Mouse (Mus musculus) cerebellum, postnatal 10 days (tissue): ENCODE measurements at regions not wholly inside any gene's neighbourhood (a gene's known extent, or its start where the extent isn't known, plus 50 kb on each side); places are given as distances from the start of the nearest gene placed in this dataset.
A peak's percentile ranks its signal among the peaks of the same experiment; 100 is the strongest.

ENCODE experiments used
- DNase-seq, 2 experiments: peaks; one replicate each; pipeline ENCODE4 v3.0.0; 2021; ENCODE audit warnings: mixed read lengths in 2 of 2

DNA sequence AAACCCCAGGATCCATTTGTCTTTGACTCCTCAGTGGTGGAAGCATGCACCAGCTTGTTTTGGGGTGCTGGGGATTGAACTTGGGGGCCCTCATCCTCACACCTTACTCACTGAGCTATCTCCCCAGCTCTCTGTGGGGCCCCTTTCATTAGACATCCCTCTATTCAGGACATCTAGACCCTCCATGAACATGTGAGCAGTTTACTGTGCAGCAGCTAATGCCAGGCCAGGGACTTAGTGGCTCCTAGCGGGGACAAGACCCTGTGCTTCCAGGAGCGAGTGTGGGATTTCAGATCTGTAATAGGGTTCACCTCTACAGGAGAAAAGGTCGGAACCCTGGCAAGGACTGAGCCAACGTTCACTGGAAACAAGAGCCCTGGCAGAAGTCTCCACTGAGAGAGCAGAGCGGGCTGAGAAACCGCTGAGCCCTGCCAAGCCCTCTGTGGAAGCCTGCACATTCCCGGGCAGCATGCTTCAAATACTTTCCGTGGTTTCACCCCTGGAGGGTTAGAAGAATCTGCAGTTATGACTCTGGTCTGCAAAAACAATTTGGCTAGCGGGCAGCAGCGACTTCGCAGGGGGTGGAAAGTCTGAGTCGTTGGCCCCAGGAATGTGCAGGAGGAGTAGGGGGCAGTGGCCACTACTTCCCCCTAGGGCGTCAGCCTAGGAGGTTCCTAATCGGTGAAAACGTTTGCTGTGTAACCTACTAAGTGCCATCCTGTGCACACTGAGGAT is 125.6 kb downstream of the Smad6 start:
- peak in 1 of 2 experiments; percentile 34 for DNase-seq

DNA sequence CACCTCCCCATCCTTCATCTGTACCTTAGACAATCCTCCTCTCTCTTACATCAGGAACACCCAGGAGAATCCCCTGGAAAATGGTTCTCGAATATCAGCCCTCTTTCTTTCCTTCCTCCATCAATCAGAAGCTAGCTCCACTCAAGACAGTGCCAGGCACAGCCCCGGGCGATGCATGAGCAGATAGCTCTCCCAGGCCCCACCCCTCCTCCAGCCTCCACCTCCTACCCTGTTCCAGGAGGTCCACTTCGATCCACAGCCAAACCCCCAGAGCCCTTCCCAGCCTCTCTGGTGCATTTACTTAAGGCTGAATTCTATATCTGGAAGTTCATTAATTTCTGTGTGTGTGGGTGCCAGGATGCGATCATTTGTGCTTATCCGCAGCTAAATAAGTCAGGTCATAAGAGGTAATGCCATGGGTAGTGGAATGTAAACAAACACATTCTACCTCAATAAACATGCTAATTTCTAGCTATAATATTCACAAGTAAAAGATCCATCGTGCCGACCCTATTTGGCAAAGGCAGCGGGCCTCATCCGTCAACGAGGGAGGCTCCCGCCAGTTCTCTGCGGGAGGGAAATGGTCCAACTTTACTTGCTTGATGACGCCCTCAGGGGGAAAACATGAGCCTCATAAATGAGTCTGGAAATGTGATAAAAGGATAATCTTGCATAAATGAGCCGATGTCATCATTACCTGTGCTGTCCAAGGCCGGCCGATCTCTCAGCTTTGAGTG is 129.5 kb downstream of the Smad6 start:
- peak in 1 of 2 experiments; percentile 32 for DNase-seq

GRCm38 (mm10) chr9:63890717-63891116 is 131.1 kb downstream of the Smad6 start:
- DNase-seq = no peak

- DNase-seq = peak in 1 of 2 experiments; percentile 29
Measured at GRCm38 (mm10) chr9:63889570-63889969, 131.8 kb upstream of the Smad3 start.

DNA sequence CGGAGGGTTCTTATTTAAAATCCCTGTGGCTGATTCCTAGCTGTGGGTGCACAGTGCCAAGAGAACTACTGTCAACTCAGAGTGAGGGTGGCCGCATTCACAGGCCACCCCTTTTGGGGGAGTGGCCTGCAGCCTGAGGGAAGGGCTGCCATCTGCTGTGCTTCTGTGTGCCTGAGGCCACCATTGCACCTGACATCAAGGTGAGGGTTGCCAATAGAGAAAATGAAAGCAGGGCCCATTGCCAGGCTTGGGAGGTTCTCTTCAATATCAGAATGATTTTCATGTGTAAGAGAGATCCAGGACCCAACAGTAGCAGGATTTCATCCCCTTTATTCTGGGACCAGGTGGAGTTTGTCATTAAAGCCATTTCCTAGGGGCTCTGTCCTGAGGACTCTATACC is 127.2 kb upstream of the Smad3 start:
- DNase-seq = peak; percentile 79 to 81

- peak; percentile 77 to 78 for DNase-seq
Measured at GRCm38 (mm10) chr9:63883738-63884520, 126.1 kb upstream of the Smad3 start.

- DNase-seq = peak in 1 of 2 experiments; percentile 30
Measured at GRCm38 (mm10) chr9:63881692-63882091, 123.9 kb upstream of the Smad3 start.

DNA sequence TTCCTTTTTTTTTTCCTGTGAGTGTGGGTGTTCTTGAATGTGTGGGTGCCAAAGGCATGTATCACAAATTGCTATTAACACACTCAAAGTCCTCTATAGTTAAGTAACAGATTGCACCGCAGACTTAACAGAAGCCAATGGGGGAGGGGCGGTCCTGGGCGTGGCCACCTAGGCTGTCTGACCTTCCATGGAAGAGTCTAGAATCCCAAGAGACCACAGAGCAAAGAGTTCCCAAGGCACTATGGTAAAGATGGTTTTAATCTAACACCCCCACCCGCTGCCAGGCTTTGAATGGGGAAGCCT is 123.4 kb upstream of the Smad3 start:
- DNase-seq = peak; percentile 62

GRCm38 (mm10) chr9:63880487-63881260 is 122.9 kb upstream of the Smad3 start:
- DNase-seq = peak; percentile 33 to 34

GRCm38 (mm10) chr9:63879710-63880428 is 122.1 kb upstream of the Smad3 start:
- DNase-seq = no peak

DNA sequence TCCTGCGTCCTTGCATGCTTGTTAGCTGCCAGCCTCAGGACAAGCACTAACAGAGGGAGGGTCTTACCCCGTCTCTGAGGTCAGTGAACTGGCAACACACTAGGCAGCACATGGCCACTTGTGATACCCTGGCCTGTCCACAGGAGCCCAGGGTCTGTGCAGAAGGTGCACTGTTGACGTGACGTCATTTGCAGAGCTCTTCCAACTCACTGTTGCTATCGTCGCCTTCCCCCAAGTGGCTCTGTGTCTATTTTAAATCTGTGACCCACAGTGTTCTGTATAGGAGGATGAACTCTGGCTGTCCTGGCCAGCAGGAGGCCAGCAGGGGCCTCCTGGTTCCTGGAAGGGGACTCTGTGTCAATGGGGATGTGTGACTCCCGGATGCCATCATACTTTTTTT is 120.1 kb upstream of the Smad3 start:
- DNase-seq = peak in 1 of 2 experiments; percentile 31

GRCm38 (mm10) chr9:63876886-63877285 is 119.1 kb upstream of the Smad3 start:
- no peak for DNase-seq

DNA sequence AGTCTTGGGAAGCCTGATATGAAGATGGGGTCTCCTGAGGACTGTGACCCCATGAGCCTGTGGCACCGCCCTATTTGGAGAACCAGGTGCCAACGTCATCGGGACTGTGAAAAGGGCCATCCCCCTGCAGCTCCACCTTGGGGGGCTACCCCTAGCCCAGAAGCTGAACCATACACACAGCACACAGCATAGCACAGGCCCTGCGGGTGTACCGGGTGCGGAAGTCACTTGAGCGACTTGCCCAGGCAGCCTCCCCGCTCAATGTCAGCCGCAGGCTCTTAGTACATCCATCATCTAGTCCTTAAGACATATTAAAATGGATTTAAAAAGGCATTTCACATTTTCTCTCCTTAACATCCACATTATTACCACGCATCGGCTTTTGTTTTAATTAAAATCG is 118.2 kb upstream of the Smad3 start:
- no peak for DNase-seq

GRCm38 (mm10) chr9:63875193-63875592 is 117.4 kb upstream of the Smad3 start:
- no peak for DNase-seq

GRCm38 (mm10) chr9:63864350-63864749 is 106.6 kb upstream of the Smad3 start:
- DNase-seq = no peak

- no peak for DNase-seq
Measured at GRCm38 (mm10) chr9:63863328-63863727, 105.5 kb upstream of the Smad3 start.

DNA sequence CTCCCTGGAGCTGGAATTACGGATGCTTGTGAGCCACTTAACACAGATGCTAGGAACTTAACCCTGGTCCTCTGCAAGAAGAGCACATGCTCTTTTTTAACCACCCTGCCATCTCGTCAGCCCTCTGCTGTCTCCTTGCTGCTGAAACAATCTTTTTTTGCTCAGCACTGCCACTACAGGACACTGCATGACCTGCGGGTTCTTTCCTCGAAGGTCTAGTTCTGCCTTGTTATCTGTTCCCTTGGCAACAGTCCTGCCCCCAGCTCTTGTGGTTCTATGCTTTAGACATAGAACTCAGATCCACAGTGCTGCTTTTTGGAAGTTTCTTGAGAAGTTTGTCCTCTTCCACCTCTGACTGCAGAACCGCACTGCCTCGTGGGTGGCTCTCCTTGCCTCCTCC is 104.6 kb upstream of the Smad3 start:
- DNase-seq = peak; percentile 44 to 45

- no peak for DNase-seq
Measured at GRCm38 (mm10) chr9:63861418-63861817, 103.6 kb upstream of the Smad3 start.

- DNase-seq = no peak
Measured at GRCm38 (mm10) chr9:63860196-63860595, 102.4 kb upstream of the Smad3 start.

GRCm38 (mm10) chr9:63856065-63856736 is 98.4 kb upstream of the Smad3 start:
- peak; percentile 82 to 85 for DNase-seq

DNA sequence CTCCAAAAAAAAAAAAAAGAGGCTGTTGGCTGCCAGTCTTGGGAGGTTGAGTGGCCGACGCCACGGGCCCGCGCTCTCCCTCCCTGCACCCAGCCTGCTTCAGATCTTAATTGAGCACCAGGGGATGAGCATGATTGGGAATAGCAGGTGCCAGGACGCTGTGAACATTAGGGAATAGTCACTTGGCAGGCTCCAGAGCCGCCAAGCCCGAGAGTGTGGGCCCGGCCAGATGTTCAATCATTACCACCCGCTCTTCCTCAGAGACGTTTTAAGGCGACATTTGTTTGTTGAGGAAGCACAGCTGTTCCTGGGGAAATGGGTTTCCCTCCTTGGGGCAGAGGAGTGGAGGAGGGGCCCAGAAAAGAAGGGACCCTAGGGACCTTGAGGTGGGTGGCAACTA is 94.0 kb upstream of the Smad3 start:
- DNase-seq = no peak

GRCm38 (mm10) chr9:63850316-63850693 is 92.5 kb upstream of the Smad3 start:
- no peak for DNase-seq
